Mouse (Mus musculus): ENCODE measurements at regions not wholly inside any gene's neighbourhood (a gene's known extent, or its start where the extent isn't known, plus 50 kb on each side); places are given as distances from the start of the nearest gene placed in this dataset.
A peak's percentile ranks its signal among the peaks of the same experiment; 100 is the strongest.

GRCm38 (mm10) chr10:12253274-12253673 is 615.9 kb downstream of the Utrn start:
- DNase-seq: peak; percentile 44

GRCm38 (mm10) chr10:12285679-12286078 is 583.5 kb downstream of the Utrn start:
- DNase-seq: no peak

- no peak for DNase-seq
Measured at GRCm38 (mm10) chr10:12298887-12299286, 570.3 kb downstream of the Utrn start.

GRCm38 (mm10) chr10:12302396-12302795 is 566.8 kb downstream of the Utrn start:
- DNase-seq: no peak

GRCm38 (mm10) chr10:12320311-12320710 is 548.9 kb downstream of the Utrn start:
- DNase-seq: no peak

Data from heart, adult 11 months (tissue).